Mouse (Mus musculus): ENCODE measurements at regions not wholly inside any gene's neighbourhood (a gene's known extent, or its start where the extent isn't known, plus 50 kb on each side); places are given as distances from the start of the nearest gene placed in this dataset.

DNA sequence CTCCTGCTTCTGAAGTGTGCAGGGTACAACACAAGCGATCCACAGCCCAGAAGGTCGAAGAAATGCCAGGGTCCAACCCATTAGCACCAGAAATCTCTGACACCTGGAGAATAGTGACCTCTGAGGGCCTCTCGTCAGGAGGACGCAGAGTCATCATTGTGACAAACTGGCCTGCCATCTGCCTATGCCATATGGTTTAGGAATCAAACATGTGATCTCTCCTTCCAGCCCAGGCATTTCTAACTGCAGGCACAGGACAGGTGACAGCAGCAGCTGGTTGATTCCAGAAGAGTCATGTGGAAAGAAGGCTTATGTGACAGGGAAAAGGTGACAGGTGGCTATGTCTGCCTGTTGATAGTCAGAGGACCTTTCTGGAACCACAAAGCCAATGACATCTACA is 476.0 kb upstream of the Vstm2b start:
- in situ Hi-C loops (cut with MboI, MseI), result no loop called here

DNA sequence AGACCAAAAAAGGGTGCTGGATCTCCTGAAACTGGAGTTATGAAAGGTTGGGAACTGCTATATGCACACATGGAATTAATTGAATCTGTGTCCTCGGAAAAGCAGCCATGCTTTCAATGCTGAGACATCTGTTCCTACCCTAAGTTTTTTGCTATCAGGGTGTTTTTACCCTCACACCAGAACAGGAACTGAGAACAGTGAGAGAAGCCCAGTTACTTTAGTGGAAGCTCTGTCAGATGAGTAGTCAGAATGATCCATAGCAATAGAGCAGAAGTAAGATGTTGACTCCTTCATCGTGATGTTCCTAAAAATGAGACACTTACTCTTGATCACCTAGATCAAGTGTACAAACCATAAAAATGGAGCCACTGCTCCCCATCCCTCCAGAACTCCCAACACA is 468.7 kb upstream of the Vstm2b start:
- in situ Hi-C loops (cut with MboI, MseI), result no loop called here

DNA sequence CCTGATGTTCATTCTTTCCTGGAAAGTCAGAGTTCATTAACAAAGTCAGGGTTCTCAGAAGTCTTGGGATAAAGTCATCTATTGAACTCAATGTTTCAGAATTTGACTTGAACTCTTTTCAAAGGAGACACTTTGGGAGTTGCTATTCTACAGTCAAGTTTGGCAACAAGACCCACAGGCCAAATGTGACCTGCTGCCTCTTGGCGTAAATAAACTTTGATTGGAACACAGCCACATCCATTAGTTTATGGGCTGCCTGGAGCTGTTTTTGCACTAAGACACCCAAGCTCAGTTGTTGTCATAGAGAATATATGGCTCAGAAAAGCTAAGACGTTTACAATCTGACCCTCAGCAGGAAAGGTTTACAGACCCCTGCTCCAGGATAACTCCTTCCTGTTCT is 464.2 kb upstream of the Vstm2b start:
- in situ Hi-C loops (cut with MboI, MseI), result no loop called here

DNA sequence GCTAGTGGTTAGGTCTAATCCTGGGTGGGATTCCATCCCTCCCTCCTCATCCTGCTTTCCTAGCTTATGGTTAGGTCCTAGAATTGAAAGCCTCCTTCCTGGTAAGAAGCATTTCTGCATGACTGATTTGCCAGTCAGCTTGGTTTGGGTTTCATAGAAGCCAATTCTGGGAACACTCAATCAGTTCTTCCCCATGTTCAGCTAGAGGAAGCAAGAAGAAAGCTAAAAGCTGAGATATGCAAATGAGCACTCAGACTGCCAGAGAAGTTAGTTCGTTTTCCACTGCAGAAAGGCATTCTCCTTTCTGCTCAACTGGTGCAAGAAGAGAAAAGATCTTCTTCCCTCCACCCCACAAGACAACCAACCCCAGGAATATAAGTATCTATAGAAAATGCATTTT is 457.0 kb upstream of the Vstm2b start:
- in situ Hi-C loops (cut with MboI, MseI), result no loop called here

DNA sequence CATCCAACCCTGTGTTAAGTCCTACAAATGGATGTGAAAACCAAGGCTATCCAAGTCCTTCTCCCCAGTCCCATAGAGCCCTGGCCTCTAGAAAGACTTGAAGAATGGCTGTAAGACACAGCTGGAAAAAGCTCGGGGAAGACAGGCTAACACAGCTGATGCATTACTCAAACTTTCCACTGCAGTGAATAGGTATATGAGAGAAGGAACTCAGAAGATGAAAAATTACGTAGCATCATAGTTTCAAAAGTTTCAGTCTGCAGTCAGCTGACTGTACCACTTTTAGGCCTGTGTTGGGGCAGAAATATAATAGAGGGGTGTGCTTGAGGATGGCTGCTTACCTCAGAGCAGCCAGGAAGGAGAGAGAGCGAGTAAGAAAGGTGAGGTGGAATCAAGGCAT is 456.3 kb upstream of the Vstm2b start:
- in situ Hi-C loops (cut with MboI, MseI), result no loop called here

DNA sequence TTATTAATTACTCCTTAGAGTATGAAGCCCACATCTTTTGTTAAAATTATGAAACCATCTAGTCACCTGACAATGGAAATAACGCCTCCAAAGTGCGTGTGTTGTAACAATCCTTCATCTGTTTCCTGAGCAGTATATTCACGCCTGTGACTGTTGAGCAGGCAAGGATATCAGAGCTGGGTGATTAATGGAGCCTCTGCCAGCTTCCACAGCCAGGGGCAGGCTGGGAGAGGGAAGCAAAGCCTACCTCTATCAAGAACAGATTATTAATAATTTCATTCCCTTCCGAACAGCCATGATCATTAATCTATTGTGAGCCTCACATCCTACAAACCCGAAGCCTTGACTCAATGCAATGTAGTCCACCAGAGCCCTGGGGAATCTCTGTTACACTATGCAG is 431.7 kb upstream of the Vstm2b start:
- in situ Hi-C loops (cut with MboI, MseI), result no loop called here

DNA sequence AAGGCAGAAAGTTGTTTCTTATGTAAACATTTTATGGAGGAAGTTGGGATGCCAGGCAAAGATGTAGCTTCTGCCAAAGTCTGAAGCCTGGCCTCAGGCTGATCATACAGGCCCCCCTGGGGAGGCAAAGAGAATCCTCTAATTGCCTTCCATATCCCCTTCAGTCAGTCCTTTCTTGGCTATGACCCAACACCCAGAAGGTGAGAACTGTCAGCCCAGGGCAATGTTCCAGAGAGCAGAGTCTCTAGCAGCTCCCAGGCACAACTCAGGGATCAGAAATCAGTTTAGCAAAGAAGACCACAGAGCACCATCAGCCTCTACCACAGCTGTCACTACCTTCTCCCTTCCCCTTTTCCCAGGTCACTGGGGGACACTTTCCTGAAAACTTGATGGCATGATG is 410.9 kb upstream of the Vstm2b start:
- in situ Hi-C loops (cut with MboI, MseI), result no loop called here

DNA sequence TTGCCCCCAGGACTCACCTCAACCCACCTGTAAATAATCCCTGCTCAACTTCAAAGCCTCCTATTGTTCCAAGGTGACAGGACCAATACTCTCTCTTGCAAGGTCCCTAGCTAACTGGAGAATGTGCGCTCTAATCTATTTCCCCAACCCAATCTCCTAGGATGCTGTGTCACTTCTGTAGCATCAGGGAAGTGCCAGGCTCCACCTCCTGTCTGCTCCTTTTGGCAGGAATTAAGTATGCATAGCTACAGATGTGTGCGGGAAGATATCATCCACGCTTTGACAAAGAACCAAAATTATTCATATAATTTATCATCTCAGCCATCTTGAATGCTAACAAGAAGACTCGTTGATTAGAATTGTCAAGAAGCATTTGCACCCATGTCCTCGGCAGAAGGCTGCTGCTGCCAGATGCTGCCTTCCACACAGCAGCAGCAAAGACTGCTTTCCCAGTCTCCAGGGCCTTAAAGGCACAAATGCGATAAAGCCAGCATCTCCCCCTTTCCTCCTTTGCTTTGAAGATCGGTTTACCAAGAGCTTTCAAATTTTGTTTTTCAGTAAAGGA is 375.3 kb upstream of the Vstm2b start:
- in situ Hi-C loops (cut with MboI, MseI), result no loop called here

DNA sequence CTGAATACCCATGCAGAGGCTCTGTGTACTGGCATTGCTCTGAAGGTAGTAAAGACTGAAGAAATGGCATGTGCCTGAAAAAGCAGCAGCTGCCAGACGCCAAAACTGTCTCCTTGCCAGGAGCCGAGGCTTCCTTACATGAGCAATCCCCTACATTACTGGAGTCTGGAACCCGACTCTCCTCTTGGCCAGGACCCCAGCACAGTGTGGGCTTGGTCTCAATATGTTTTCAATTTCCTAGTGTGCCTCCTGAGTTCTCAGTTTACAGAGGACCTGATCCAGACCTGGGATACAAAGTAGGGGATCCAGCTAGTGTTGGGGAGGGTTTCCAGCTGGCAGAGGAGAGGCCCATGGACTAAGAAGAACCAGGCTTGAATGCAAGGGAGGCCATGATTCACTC is 361.5 kb upstream of the Vstm2b start:
- in situ Hi-C loops (cut with MboI, MseI), result no loop called here

DNA sequence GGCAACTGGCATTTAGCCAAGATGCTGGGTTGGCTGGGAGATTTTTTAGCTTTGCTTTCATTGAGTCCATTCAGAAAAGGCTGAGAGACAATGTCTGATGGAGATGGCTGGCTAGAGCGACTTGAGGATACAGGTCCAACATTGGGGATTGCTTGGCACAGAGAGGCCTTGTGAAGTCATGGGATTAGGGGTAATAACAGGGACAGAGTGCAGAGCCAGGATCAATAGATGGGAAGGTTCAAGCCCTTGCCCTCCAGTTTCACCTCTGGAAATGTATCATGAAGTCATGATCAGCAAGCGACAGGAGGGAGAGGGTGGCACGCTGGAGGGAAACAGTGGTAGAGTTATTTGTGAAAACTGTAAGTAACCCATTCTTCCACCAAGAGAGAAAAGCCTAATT is 360.5 kb upstream of the Vstm2b start:
- in situ Hi-C loops (cut with MboI, MseI), result no loop called here

DNA sequence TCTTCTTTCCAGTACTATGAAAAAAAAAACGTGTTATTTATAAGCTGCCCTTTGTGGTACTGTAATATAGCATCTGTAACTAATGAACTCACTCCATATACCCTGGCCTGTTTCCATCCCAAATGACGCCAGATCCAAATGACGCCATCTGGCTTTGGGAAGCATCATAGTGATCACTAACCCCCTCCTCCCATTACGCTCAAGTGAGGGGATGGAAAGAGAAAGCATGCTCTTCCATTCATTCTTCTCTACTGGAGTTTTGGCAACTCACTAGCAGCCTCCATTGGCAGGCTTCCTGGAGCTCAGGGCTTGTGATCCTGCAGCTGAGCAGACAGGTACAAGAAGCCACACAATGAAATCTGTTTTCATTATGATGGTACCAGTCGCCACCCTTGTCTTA is 358.3 kb upstream of the Vstm2b start:
- in situ Hi-C loops (cut with MboI, MseI), result no loop called here

DNA sequence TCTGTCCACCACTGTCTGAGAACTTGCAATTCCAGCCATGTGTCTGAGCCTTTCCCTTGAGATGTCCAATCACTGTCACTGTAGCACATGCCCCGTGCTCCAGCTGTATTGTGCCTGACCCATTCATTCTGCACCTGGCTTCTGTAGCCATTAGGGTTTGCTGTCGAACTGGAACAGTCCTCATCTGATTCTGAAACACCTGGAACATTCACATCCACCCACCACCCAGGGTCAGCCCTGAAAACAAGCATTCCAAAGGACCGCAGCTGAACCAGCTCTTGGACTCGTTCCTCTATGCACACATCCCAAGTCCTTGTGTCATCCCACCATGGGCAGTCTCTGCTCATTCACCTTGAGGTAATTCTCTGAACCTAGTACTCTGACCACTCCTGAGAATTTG is 356.8 kb upstream of the Vstm2b start:
- in situ Hi-C loops (cut with MboI, MseI), result no loop called here

DNA sequence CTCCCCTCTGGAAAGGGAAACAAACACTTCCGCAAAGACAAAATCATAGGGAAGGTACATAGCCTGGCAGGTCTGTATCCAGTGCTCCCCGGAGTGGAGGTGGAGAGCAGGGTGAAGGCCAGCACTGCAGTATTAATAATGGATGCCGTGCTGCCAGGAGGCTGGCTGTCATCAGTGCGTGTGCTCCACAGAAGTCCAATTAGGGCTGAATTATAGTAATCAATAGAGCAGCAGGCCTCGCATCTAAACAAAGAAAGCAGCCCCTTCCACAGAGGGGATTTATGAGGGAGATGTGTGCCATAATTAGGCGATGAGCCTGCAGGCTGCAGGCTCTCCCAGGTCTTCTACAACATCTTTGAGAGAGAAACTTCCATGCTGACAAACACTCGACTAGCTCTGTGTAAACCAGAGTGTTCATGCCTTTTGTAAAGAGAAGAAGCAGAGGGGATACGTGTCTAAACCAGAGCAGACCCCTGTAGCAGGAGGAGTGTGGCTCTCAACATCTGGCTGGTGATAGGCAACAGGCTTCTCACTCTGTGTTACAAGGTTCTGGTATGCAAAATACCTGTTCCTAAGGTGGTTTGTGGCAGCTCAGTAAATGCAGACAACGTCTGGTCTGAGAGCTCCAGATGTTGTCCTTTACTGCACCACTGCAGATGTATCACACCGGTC is 334.5 kb upstream of the Vstm2b start:
- in situ Hi-C loops (cut with MboI, MseI), result no loop called here

DNA sequence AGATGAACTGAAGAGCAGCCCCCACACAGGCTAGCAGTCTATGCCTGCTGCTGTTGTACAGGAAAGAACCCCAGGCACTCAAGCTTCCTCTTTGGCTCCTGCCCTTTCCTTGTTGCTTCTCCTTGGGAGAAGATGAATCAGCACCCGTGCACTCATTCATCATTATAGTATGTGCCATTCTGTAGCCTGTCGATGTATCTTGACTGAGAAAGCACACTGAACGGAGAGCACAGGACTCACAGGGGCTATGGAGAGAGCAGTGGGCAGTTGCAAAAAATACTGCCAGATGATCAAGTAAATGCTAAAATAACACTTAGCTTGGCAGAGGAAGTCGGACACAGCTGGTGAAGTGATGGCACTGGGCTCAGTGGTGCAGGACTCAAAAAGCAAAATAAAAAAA is 322.2 kb upstream of the Vstm2b start:
- in situ Hi-C loops (cut with MboI, MseI), result no loop called here

DNA sequence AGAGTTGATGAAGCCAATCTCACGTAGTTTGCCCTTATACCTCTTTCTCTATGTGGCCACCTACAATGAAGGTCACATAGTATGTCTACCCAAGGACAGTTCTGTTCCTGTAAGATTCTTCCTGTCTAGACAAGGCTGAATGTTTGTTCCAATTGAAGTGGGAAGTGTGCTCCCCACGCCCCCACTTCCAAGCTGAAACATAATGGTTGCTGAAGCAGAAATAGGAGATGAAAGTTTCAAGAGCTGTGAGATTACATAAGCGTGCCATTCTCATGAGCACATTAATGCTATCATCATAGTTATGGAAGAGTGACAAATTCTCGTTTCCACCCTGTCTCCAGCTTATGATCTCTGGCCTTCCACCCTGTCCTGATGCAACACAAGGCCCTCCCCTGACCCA is 320.8 kb upstream of the Vstm2b start:
- in situ Hi-C loops (cut with MboI, MseI), result no loop called here

DNA sequence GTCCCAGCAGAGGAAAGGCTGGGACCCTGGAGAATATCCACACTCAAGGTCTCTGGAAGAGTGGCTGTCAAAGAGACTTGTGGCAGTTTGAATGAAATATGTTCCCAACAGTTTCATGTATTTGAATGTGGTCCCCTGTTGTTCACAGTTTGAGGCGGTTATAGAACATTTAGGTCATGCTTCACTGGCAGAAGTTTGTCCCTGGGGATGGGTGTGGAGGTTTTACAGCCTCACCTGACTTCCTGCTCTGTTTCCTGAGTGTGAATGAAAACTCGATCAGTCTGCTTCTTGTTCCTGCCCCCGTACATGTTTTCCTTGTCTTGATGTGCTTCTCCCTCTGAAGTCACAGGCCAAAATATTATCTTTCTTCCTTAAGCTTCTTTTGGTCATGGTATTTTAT is 277.4 kb upstream of the Vstm2b start:
- in situ Hi-C loops (cut with MboI, MseI), result no loop called here

DNA sequence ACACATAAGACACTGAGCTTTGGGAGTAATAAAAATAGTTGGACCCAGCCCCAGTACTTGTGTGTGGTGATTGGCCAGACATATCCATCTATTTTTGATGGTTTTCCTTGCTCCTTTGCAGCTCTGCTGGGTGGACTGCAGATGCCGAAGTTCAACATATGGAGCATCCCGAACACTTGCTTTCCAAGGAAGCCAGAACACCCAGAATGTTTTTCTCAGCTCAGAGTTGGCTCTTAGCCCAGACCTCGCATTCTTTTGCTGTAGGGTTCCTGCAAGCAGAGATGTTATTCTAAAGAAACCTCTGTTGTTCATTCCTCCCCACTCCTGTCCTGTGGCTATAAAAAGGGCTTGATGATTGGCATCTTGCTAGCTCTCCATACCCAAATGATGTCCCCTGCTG is 275.3 kb upstream of the Vstm2b start:
- in situ Hi-C loops (cut with MboI, MseI), result no loop called here

DNA sequence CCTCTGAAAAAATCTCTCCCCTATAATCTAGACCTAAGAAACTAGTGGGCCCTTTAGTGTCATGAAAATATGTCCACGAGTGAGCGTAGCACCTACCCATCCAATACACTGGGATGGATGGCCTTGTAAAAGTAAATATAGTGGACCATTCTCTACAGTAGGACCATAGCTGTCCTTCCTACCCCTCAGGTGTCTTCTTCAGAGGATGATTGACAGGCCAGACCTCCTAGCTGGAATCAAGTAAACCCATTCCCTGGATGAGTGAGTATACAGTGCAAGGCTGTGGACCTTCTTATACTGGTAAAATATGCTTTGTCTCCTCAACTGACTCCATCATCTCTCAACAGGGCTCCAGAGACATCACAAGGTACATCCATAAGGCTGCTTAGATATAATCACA is 274.8 kb upstream of the Vstm2b start:
- in situ Hi-C loops (cut with MboI, MseI), result no loop called here

DNA sequence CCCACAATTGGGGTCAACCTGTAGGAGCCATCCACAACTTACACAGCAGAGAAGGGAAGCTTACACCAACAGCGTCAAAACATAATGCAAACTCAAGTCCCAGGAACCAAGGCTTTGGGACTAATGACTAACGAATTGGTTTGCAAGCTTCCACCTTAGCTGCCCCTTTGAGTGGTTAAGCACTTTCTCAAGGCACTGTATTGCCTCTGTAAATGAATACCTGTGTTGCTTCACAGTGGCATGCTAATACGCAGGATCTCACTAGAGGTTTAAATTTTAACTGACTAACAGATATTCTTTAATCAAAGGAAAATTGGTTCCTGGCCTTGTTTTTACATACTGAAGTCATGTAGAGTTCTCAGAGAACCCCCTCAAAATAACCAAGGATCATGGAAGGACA is 261.8 kb upstream of the Vstm2b start:
- in situ Hi-C loops (cut with MboI, MseI), result no loop called here

DNA sequence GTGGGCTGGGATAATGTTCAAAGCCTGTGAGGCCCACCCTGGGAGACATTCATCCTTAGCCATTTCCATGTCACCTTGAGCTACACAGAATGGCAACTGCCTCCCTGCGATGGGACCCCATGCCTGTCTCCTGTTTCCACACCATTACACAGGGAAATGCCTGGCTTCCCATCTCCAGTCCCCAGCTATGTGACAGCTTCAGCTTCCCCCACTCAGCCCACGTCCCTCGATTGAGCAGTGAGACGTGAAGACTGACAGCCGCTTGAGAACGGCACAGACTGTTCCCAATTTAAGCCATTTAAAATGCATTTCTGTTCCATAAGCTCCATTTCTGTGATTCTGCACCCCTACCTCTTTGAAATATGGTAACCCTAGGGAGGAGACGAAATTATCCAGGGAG is 243.1 kb upstream of the Vstm2b start:
- in situ Hi-C loops (cut with MboI, MseI), result no loop called here

DNA sequence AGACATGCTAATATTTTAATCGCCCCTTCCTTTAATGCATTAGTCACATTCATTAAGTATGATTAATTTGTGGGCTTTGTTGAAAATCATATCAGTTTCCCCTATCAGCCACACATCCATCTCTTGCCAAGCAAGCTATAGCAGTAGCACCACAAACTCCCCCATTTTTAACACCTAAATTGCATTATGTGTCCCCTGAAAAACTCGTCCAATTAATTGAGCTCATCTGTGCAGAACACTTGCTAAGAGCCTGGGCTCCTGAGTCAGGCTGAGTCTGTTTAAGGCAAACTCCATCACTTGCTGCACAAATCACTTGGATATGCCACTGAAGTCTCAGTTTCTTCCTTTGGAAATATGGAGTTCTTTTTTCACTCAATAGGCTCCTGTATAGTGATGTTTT is 242.7 kb upstream of the Vstm2b start:
- in situ Hi-C loops (cut with MboI, MseI), result no loop called here

DNA sequence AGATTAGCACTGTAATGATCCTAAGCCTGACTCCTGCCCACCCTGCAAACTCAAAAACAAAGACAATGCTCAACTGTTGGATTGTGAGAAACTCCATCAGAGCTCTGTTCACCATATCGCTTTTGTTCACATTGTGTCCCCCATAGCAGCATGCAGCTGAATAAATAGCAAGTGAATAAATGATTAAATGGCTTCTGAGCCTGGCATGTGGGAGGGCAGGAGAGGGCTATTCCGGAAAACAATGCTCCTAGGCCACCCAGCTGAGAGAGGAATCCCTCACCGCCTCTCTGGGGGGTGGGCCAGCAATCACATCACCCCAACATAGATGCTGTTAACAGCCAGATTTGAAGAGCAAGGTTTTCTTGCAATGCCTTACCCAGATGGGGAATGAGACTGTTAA is 238.5 kb upstream of the Vstm2b start:
- in situ Hi-C loops (cut with MboI, MseI), result no loop called here

DNA sequence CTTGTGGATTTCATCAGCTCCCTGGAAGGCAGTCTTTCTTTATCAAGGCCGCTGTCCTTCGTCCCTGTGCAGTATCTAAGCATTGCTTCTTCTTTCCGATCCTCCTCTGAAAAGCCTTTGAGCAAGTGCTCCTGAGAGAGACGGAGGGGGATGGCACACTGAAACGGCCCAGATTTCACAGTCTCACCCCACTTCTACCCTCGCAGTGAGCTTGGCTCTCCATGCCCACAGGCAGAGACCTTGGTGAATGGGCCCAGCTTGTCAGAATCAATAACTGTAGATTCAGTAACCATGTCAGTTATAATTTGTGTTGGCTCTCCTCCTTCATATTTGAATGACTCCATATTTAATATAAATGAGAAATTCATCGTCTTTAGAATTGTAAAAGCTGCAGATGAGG is 234.3 kb upstream of the Vstm2b start:
- in situ Hi-C loops (cut with MboI, MseI), result no loop called here

DNA sequence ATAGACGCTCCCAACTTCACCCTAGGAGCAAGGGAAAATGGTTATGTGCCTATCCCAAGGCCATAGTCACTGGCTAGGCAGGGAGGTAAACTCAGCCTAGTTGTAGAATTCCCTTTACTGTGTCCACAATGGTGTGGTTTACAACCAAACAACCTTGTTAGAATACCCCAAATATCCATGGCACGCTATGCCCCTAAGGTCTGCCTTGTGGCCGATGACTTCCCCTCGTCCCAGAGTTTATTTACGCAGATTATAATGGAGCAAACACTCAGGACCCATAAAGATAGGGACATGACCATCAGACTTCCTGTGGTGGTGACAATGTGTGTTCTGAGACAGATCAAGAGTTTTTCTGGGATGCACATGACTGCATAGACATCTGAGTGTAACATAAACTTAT is 231.5 kb upstream of the Vstm2b start:
- in situ Hi-C loops (cut with MboI, MseI), result no loop called here

Measured in T-helper 17 cell (primary cell).